24 mouse cellular contexts compared by ENCODE assay signal in the genomic region with DNA sequence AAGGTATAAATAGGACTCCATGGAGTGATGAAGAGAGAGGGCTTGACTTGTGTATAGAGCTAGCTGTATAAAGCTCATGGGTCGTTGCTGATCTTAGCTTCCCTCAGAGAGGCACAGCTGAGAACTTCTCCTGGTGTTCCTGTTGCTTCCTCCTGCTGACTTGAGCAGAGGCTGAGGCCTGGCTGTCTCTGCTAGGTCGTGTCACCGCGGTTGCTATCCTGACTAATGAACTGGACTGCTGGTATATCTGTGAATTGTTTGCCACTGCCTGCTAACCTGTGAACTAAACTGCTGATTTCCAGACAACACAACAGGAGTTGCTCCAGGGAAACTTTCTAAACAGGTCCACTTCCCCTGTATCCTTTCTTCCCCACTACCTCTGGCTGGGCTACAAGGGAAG. TPM values are rescaled to one million over a fixed set of nuclear protein-coding genes. Genes with fewer than 3 reads are reported as not detected.
A peak's percentile ranks its signal among the peaks of the same experiment; 100 is the strongest.
DNase-seq lines count a peak whose midpoint lies in the region; ATAC-seq and TF ChIP-seq lines count a peak whose summit lies in the region.
"Had no signal": no experiment of that assay in that cellular context is flagged by ENCODE, and none has a peak within 500 bp of the region (broad histone marks: within the 10 kb centered on the region; RNA-seq: fewer than 3 reads in every experiment).

No protein-coding gene starts in this region.

- DNase-seq in gastrocnemius, adult 2 months: no peak
- no peak for DNase-seq in gastrocnemius, adult 8-10 months (ENCODE audit: low spot score in 2 of 2)
- DNase-seq in heart, postnatal 4 days: no peak
- no peak for DNase-seq in lung, adult 2 months
- no peak for DNase-seq in testis, postnatal 14 days (ENCODE audit: low spot score)
- DNase-seq: adrenal gland, adult 8-10 months; cerebellum, adult 11-12 months; cerebellum, adult 8-10 months; cerebellum, postnatal 36 days; embryo, embryonic 11 days; gastrocnemius, postnatal 14 days had no signal

- no peak overlapping the region for H3K4me3 ChIP-seq in gastrocnemius, adult 2 months
- H3K4me3 ChIP-seq in heart, embryonic 16.5 days (ENCODE audit: low read length): no peak overlapping the region
- H3K4me3 ChIP-seq in lung, embryonic 15.5 days: no peak overlapping the region
- no peak overlapping the region for H3K4me3 ChIP-seq in lung, adult 2 months (replicated peaks; ENCODE audit: extremely low read depth, low read depth, low read length)
- H3K4me3 ChIP-seq in testis, adult 2 months (ENCODE audit: control insufficient read depth, low read depth, low read length): no peak overlapping the region
- H3K4me3 ChIP-seq: embryonic facial prominence, embryonic 10.5 days; embryonic facial prominence, embryonic 13.5 days; erythroblast, embryonic 14.5 days; forebrain, embryonic 12.5 days; forebrain, embryonic 15.5 days; heart, embryonic 10.5 days had no signal

- WGBS in heart, embryonic 16.5 days: 65% methylated on average over 4 of the region's 4 CpGs
- WGBS in lung, embryonic 15.5 days: 75% methylated on average over 4 of the region's 4 CpGs
- WGBS in lung, adult 2 months: 67% methylated on average over 4 of the region's 4 CpGs

- H3K4me1 ChIP-seq in heart, embryonic 16.5 days (ENCODE audit: control insufficient read depth, insufficient read depth, low read length): peaks cover 7% of the 10 kb centered on the region; the same call in 1 of the 2 replicates
- H3K4me1 ChIP-seq in lung, embryonic 15.5 days: peaks cover 12% of the 10 kb centered on the region; the same call in 1 of the 2 replicates
- peaks cover 14% of the 10 kb centered on the region for H3K4me1 ChIP-seq in lung, adult 2 months (ENCODE audit: control insufficient read depth, insufficient read depth, low read length)
- H3K4me1 ChIP-seq in testis, adult 2 months (ENCODE audit: control insufficient read depth, insufficient read depth, low read length): peaks cover 2% of the 10 kb centered on the region; the same call in 1 of the 2 replicates
- H3K4me1 ChIP-seq: forebrain, embryonic 12.5 days; forebrain, embryonic 15.5 days; heart, embryonic 10.5 days had no signal

- H3K27ac ChIP-seq in gastrocnemius, adult 2 months: peak overlapping the region; percentile 69
- H3K27ac ChIP-seq in heart, embryonic 16.5 days (ENCODE audit: low read length): 0 out of 2 replicates have a peak overlapping the region, but pooled peaks have one; percentile 25
- peak overlapping the region; percentile 86 for H3K27ac ChIP-seq in lung, embryonic 15.5 days
- H3K27ac ChIP-seq in testis, adult 2 months (ENCODE audit: control insufficient read depth, insufficient read depth, low read depth, low read length): peak overlapping the region; percentile 10; the same call in 1 of the 2 replicates
- H3K27ac ChIP-seq: embryonic facial prominence, embryonic 13.5 days; forebrain, embryonic 12.5 days; forebrain, embryonic 15.5 days; heart, embryonic 10.5 days; hindbrain, embryonic 14.5 days; hindbrain, postnatal 0 days had no signal

- H3K9me3 ChIP-seq in heart, embryonic 16.5 days (replicated peaks; ENCODE audit: control insufficient read depth, low read length): no peaks in the 10 kb centered on the region
- H3K9me3 ChIP-seq in lung, embryonic 15.5 days: no peaks in the 10 kb centered on the region
- H3K9me3 ChIP-seq: embryonic facial prominence, embryonic 10.5 days; embryonic facial prominence, embryonic 13.5 days; forebrain, embryonic 12.5 days; forebrain, embryonic 15.5 days; heart, embryonic 10.5 days had no signal

- H3K27me3 ChIP-seq in heart, embryonic 16.5 days (ENCODE audit: control insufficient read depth, insufficient read depth, low read length): no peaks in the 10 kb centered on the region
- H3K27me3 ChIP-seq in lung, embryonic 15.5 days: no peaks in the 10 kb centered on the region
- no peaks in the 10 kb centered on the region for H3K27me3 ChIP-seq in testis, adult 2 months (ENCODE audit: control insufficient read depth, insufficient read depth, low read length)
- H3K27me3 ChIP-seq: embryonic facial prominence, embryonic 13.5 days; forebrain, embryonic 12.5 days; forebrain, embryonic 15.5 days had no signal

- ATAC-seq in heart, embryonic 16.5 days (replicated peaks; ENCODE audit: extremely low read depth, insufficient read depth, low FRiP score): peak; percentile 23; the same call in 1 of the 2 replicates
- ATAC-seq in lung, embryonic 15.5 days (ENCODE audit: borderline replicate concordance, extremely low read depth, low FRiP score, low TSS enrichment): no peak
- ATAC-seq: activated CD4-positive, CD25-positive, alpha-beta regulatory T cell, adult 4 months; forebrain, embryonic 15.5 days; hindbrain, postnatal 0 days; inflammation-experienced regulatory T-cells, adult 6 months had no signal

- TF ChIP-seq CTCF in gastrocnemius, adult 2 months (IDR thresholded peaks at IDR 0.05): no peak
- no peak for TF ChIP-seq CTCF in lung, adult 2 months (IDR thresholded peaks at IDR 0.05; ENCODE audit: insufficient read depth, low read length)
- no peak for TF ChIP-seq CTCF in testis, adult 2 months (IDR thresholded peaks at IDR 0.05; ENCODE audit: control insufficient read depth, insufficient read depth, insufficient replicate concordance, low read depth, low read length)

- no peaks in the 10 kb centered on the region for H3K36me3 ChIP-seq in heart, embryonic 16.5 days (ENCODE audit: control insufficient read depth, insufficient read depth)
- H3K36me3 ChIP-seq in lung, embryonic 15.5 days: peaks cover 2% of the 10 kb centered on the region; the same call in 1 of the 2 replicates
- no peaks in the 10 kb centered on the region for H3K36me3 ChIP-seq in testis, adult 2 months (ENCODE audit: control insufficient read depth, insufficient read depth, low read length)
- H3K36me3 ChIP-seq: forebrain, embryonic 15.5 days had no signal

- H3K9ac ChIP-seq in heart, embryonic 16.5 days (ENCODE audit: low read length): no peak overlapping the region
- H3K9ac ChIP-seq in lung, embryonic 15.5 days: no peak overlapping the region
- H3K9ac ChIP-seq: embryonic facial prominence, embryonic 13.5 days; forebrain, embryonic 12.5 days; forebrain, embryonic 15.5 days; hindbrain, embryonic 14.5 days had no signal

- H3K4me2 ChIP-seq in heart, embryonic 16.5 days (ENCODE audit: low read depth, low read length): no peak overlapping the region
- no peak overlapping the region for H3K4me2 ChIP-seq in lung, embryonic 15.5 days
- H3K4me2 ChIP-seq: embryonic facial prominence, embryonic 13.5 days; forebrain, embryonic 12.5 days; forebrain, embryonic 15.5 days; hindbrain, embryonic 14.5 days had no signal

- no peak for TF ChIP-seq POLR2A in lung, adult 2 months (IDR thresholded peaks at IDR 0.05; ENCODE audit: borderline replicate concordance, extremely low read depth, low read depth, low read length)
- TF ChIP-seq POLR2A in testis, adult 2 months (IDR thresholded peaks at IDR 0.05; ENCODE audit: control insufficient read depth, low read depth, low read length): no peak

- intact Hi-C loops in gastrocnemius, adult 2 months (cut with DNase I): no loop called here

RNA-seq across cellular contexts. Expression of gene Tes3-ps, which starts 22.8 kb away (rescaled TPM):
- total RNA-seq in gastrocnemius, adult 2 months (2021): 1 to 10 TPM; 1.7 to 2.4 TPM
- total RNA-seq in gastrocnemius, adult 8-10 months (2022): 1 to 10 TPM; 1.3 to 2.0 (median 1.7) TPM
- 0.74 and 1.1 TPM in 2 replicates for polyA plus RNA-seq in heart, embryonic 16.5 days (2015; fragmentation: Nextera tagmentation; extraction: Ambion mirVana)
- 1 to 10 TPM; 1.4 TPM for total RNA-seq in heart, postnatal 4 days (2021)
- 0.94 and 1.4 TPM in 2 replicates for polyA plus RNA-seq in lung, embryonic 15.5 days (2015; fragmentation: Nextera tagmentation; extraction: Ambion mirVana)
- not detected in 2 replicates for polyA plus RNA-seq in lung, adult 2 months (2012; rRNA removed)
- polyA plus RNA-seq in testis, adult 2 months (2012; rRNA removed): 0.45 and 0.62 TPM in 2 replicates

RNA-seq across cellular contexts. Expression of gene Ecm2, which starts 34.3 kb away (rescaled TPM):
- total RNA-seq in gastrocnemius, adult 2 months (2021): 10 to 100 TPM in 1 of 2 experiments, 1 to 10 TPM in 1; 8.0 to 15.0 TPM
- total RNA-seq in gastrocnemius, adult 8-10 months (2022): 1 to 10 TPM; 3.7 to 7.9 (median 5.6) TPM
- polyA plus RNA-seq in heart, embryonic 16.5 days (2015; fragmentation: Nextera tagmentation; extraction: Ambion mirVana): 5.0 and 5.8 TPM in 2 replicates
- total RNA-seq in heart, postnatal 4 days (2021): 10 to 100 TPM; 13.2 to 13.8 TPM
- 1.3 and 1.6 TPM in 2 replicates for polyA plus RNA-seq in lung, embryonic 15.5 days (2015; fragmentation: Nextera tagmentation; extraction: Ambion mirVana)
- polyA plus RNA-seq in lung, adult 2 months (2012; rRNA removed): 3.1 and 7.5 TPM in 2 replicates
- 0.42 and 0.96 TPM in 2 replicates for polyA plus RNA-seq in testis, adult 2 months (2012; rRNA removed)
- polyA plus RNA-seq: erythroblast, embryonic 14.5 days had no signal

RNA-seq across cellular contexts. Expression of gene Ippk, which starts 49.3 kb away (rescaled TPM):
- 1 to 10 TPM; 5.6 to 6.3 TPM for total RNA-seq in gastrocnemius, adult 2 months (2021)
- total RNA-seq in gastrocnemius, adult 8-10 months (2022): 1 to 10 TPM; 6.1 to 7.6 (median 7.0) TPM
- 11.1 and 11.8 TPM in 2 replicates for polyA plus RNA-seq in heart, embryonic 16.5 days (2015; fragmentation: Nextera tagmentation; extraction: Ambion mirVana)
- total RNA-seq in heart, postnatal 4 days (2021): 1 to 10 TPM; 9.5 to 9.9 TPM
- 15.1 and 15.2 TPM in 2 replicates for polyA plus RNA-seq in lung, embryonic 15.5 days (2015; fragmentation: Nextera tagmentation; extraction: Ambion mirVana)
- polyA plus RNA-seq in lung, adult 2 months (2012; rRNA removed): 4.9 and 7.3 TPM in 2 replicates
- 11.6 and 12.2 TPM in 2 replicates for polyA plus RNA-seq in testis, adult 2 months (2012; rRNA removed)

Comparison
In these comparisons a context has a peak if more than half of its experiments do, and no peak if none do; other contexts are left out.
1. H3K27ac ChIP-seq: peak in every context shown above with its lines; median percentile 86 in lung, embryonic 15.5 days; 69 in gastrocnemius, adult 2 months; 25 in heart, embryonic 16.5 days; 10 in testis, adult 2 months.